Mouse (Mus musculus) stomach, postnatal 0 days (tissue): Measurements from ENCODE around the gene Cysltr1.

Experiments
- CTCF ChIP-seq: IDR thresholded peaks from 2 replicates; pipeline ENCODE4 v1.5.1; 2016; ENCODE audit warnings: antibody characterized with exemption, low read depth, mild to moderate bottlenecking, moderate library complexity
- EP300 ChIP-seq: optimal IDR thresholded peaks from 2 replicates; pipeline ENCODE3; 2016; ENCODE audit warnings: antibody characterized with exemption

- TF ChIP-seq CTCF (no peak), EP300 (no peak)
Measured at GRCm38 (mm10) chrX:106628514-106628913, 25.0 kb upstream of the Cysltr1 start.
